8 mouse cellular contexts compared by ENCODE assay signal in genomic region chr16:32645361-32645914, GRCm38 (mm10). TPM values are rescaled to one million over a fixed set of nuclear protein-coding genes. Genes with fewer than 3 reads are reported as not detected.
A peak's percentile ranks its signal among the peaks of the same experiment; 100 is the strongest.
DNase-seq lines count a peak whose midpoint lies in the region; ATAC-seq and TF ChIP-seq lines count a peak whose summit lies in the region.

No protein-coding gene starts in this region.

- 0 out of 2 replicates have a peak, but pooled peaks have one; percentile 16 for TF ChIP-seq CTCF in embryonic fibroblast, embryonic 13.5 days (IDR thresholded peaks at IDR 0.05; ENCODE audit: borderline replicate concordance, insufficient read depth, low read length)
- TF ChIP-seq CTCF in hindbrain, postnatal 0 days (IDR thresholded peaks at IDR 0.05; ENCODE audit: low read depth) = peak; percentile 55

- H3K9me3 ChIP-seq in hindbrain, postnatal 0 days (ENCODE audit: low read length) = no peaks in the 10 kb centered on the region
- H3K9me3 ChIP-seq in liver, embryonic 11.5 days (ENCODE audit: control insufficient read depth, low read length) = no peaks in the 10 kb centered on the region

- peaks cover 13% of the 10 kb centered on the region for H3K4me1 ChIP-seq in embryonic fibroblast, embryonic 13.5 days (ENCODE audit: control insufficient read depth, insufficient read depth, low read length)
- H3K4me1 ChIP-seq in hindbrain, postnatal 0 days (ENCODE audit: insufficient read depth, low read length) = peaks cover 16% of the 10 kb centered on the region
- peaks cover 24% of the 10 kb centered on the region for H3K4me1 ChIP-seq in liver, embryonic 11.5 days (replicated peaks; ENCODE audit: control insufficient read depth, insufficient read depth, low read length)

- H3K27ac ChIP-seq in embryonic fibroblast, embryonic 13.5 days (ENCODE audit: insufficient read depth, low read length) = peak overlapping the region; percentile 76; the same call in 1 of the 2 replicates
- H3K27ac ChIP-seq in hindbrain, postnatal 0 days = peak overlapping the region; percentile 91
- peak overlapping the region; percentile 68 for H3K27ac ChIP-seq in liver, embryonic 11.5 days (ENCODE audit: low read depth, low read length)

- peak; percentile 62 for DNase-seq in layer of hippocampus, adult 11-12 months (ENCODE audit: low spot score)
- no peak for DNase-seq in layer of hippocampus, postnatal 14 days (ENCODE audit: low spot score in 2 of 2)
- DNase-seq in adrenal gland, postnatal 10 days = peak; percentile 67
- peak; percentile 92 for DNase-seq in hindbrain, postnatal 0 days (ENCODE audit: low spot score)
- DNase-seq in liver, embryonic 11.5 days (ENCODE audit: low spot score) = peak; percentile 51
- DNase-seq in testis, postnatal 14 days (ENCODE audit: low spot score) = peak; percentile 68

- peak overlapping the region; percentile 87 for H3K4me3 ChIP-seq in embryonic fibroblast, embryonic 13.5 days (ENCODE audit: insufficient read depth, low read length)
- H3K4me3 ChIP-seq in hindbrain, postnatal 0 days (ENCODE audit: low read length) = peak overlapping the region; percentile 81
- peak overlapping the region; percentile 93 for H3K4me3 ChIP-seq in liver, embryonic 11.5 days (ENCODE audit: low read depth, low read length)
- peak overlapping the region; percentile 25 for H3K4me3 ChIP-seq in myocyte

- H3K79me2 ChIP-seq in myocyte (ENCODE audit: control insufficient read depth, insufficient read depth) = peaks cover 34% of the 10 kb centered on the region

- no peaks in the 10 kb centered on the region for H3K27me3 ChIP-seq in hindbrain, postnatal 0 days (ENCODE audit: insufficient read depth, low read length)
- no peaks in the 10 kb centered on the region for H3K27me3 ChIP-seq in liver, embryonic 11.5 days (replicated peaks; ENCODE audit: control insufficient read depth, insufficient read depth, low read length)
- H3K27me3 ChIP-seq in myocyte (ENCODE audit: control insufficient read depth, insufficient read depth, insufficient read length) = no peaks in the 10 kb centered on the region

- peak; percentile 73 for TF ChIP-seq POLR2A in embryonic fibroblast, embryonic 13.5 days (IDR thresholded peaks at IDR 0.05; ENCODE audit: low read depth, low read length)
- peak; percentile 46 for TF ChIP-seq POLR2A in myocyte (IDR thresholded peaks at IDR 0.05; ENCODE audit: insufficient read length, low read depth)

- peak overlapping the region; percentile 90 for H3K9ac ChIP-seq in hindbrain, postnatal 0 days (replicated peaks; ENCODE audit: low read length)
- peak overlapping the region; percentile 86 for H3K9ac ChIP-seq in liver, embryonic 11.5 days (ENCODE audit: low read depth, low read length)

- 2% methylated on average over 14 of the region's 14 CpGs for WGBS in hindbrain, postnatal 0 days
- WGBS in liver, embryonic 11.5 days = 10% methylated on average over 14 of the region's 14 CpGs

- no peaks in the 10 kb centered on the region for H3K36me3 ChIP-seq in hindbrain, postnatal 0 days (ENCODE audit: insufficient read depth, low read length)
- no peaks in the 10 kb centered on the region for H3K36me3 ChIP-seq in liver, embryonic 11.5 days (ENCODE audit: control insufficient read depth, insufficient read depth, low read length)
- no peaks in the 10 kb centered on the region for H3K36me3 ChIP-seq in myocyte (ENCODE audit: control insufficient read depth, insufficient read depth)

- peak; percentile 80 for ATAC-seq in hindbrain, postnatal 0 days
- ATAC-seq in liver, embryonic 11.5 days (replicated peaks; ENCODE audit: low FRiP score) = peak; percentile 78

- H3ac ChIP-seq in myocyte (ENCODE audit: control insufficient read depth, insufficient read length) = peak overlapping the region; percentile 86

- peak overlapping the region; percentile 68 for H3K4me2 ChIP-seq in hindbrain, postnatal 0 days (ENCODE audit: low read depth, low read length)
- peak overlapping the region; percentile 82 for H3K4me2 ChIP-seq in liver, embryonic 11.5 days
- peak overlapping the region; percentile 79 for H3K4me2 ChIP-seq in myocyte (ENCODE audit: low read depth)

TF ChIP-seq in myocyte, 11 proteins besides CTCF, POLR2A, EP300 and RAD21:
- TF ChIP-seq MYOG (IDR thresholded peaks at IDR 0.05; ENCODE audit: control insufficient read depth in 1 of 3, insufficient read depth in 1 of 3, insufficient read length in 2 of 3, low read depth in 2 of 3) (peak in 1 of 3 experiments; percentile 3), CEBPB (IDR thresholded peaks at IDR 0.05; ENCODE audit: insufficient read depth, poor library complexity, severe bottlenecking) (0 out of 2 replicates have a peak, but pooled peaks have one; percentile 17), USF1 (IDR thresholded peaks at IDR 0.05; ENCODE audit: low read depth) (peak; percentile 82), REST (IDR thresholded peaks at IDR 0.05; ENCODE audit: insufficient read depth, insufficient read length) (no peak), TCF3 (IDR thresholded peaks at IDR 0.05; ENCODE audit: insufficient read length, low read depth) (no peak), POLR2AphosphoS2 (IDR thresholded peaks at IDR 0.05; ENCODE audit: insufficient read length, low read depth) (peak; percentile 69)

RNA-seq across cellular contexts. Expression of gene Tnk2, which starts 1.8 kb away (rescaled TPM):
- 100 to 1,000 TPM; 120 to 124 TPM for total RNA-seq in layer of hippocampus, postnatal 14 days (2021)
- total RNA-seq in adrenal gland, postnatal 10 days (2021) = 10 to 100 TPM; 45.1 to 85.2 TPM
- polyA plus RNA-seq in embryonic fibroblast, embryonic 13.5 days (2011; ENCODE audit: insufficient read length, low read depth, missing spikeins) = 92.4 and 144 TPM in 2 replicates
- 78.2 and 90.5 TPM in 2 replicates for total RNA-seq in hindbrain, postnatal 0 days (2014; rRNA removed)
- 18.6 and 19.2 TPM in 2 replicates for polyA plus RNA-seq in hindbrain, postnatal 0 days (2015; fragmentation: Nextera tagmentation; extraction: Ambion mirVana)
- polyA plus RNA-seq in liver, embryonic 11.5 days (2014; fragmentation: Nextera tagmentation; extraction: Ambion mirVana) = 10.8 and 11.6 TPM in 2 replicates
- 35.0 TPM for polyA plus RNA-seq in myocyte (2012; fragmentation: generic; extraction: Trizol)

RNA-seq across cellular contexts. Expression of gene Tfrc, which starts 36.7 kb away (rescaled TPM):
- 100 to 1,000 TPM in 1 of 2 experiments, 10 to 100 TPM in 1; 83.5 to 111 TPM for total RNA-seq in layer of hippocampus, postnatal 14 days (2021)
- total RNA-seq in adrenal gland, postnatal 10 days (2021) = 100 to 1,000 TPM; 138 to 212 TPM
- polyA plus RNA-seq in embryonic fibroblast, embryonic 13.5 days (2011; ENCODE audit: insufficient read length, low read depth, missing spikeins) = 38.0 and 44.5 TPM in 2 replicates
- 51.9 and 56.3 TPM in 2 replicates for total RNA-seq in hindbrain, postnatal 0 days (2014; rRNA removed)
- 38.3 and 40.0 TPM in 2 replicates for polyA plus RNA-seq in hindbrain, postnatal 0 days (2015; fragmentation: Nextera tagmentation; extraction: Ambion mirVana)
- 220 and 245 TPM in 2 replicates for polyA plus RNA-seq in liver, embryonic 11.5 days (2014; fragmentation: Nextera tagmentation; extraction: Ambion mirVana)
- 55.4 TPM for polyA plus RNA-seq in myocyte (2012; fragmentation: generic; extraction: Trizol)

Comparison
In these comparisons a context has a peak if more than half of its experiments do, and no peak if none do; other contexts are left out.
1. DNase-seq: peak in layer of hippocampus, adult 11-12 months (single experiment), adrenal gland, postnatal 10 days (single experiment), hindbrain, postnatal 0 days (single experiment), liver, embryonic 11.5 days (single experiment) and testis, postnatal 14 days (single experiment); none in layer of hippocampus, postnatal 14 days (0 of 2).
2. H3K4me3 ChIP-seq: peak in every context shown above with its lines; median percentile 93 in liver, embryonic 11.5 days; 87 in embryonic fibroblast, embryonic 13.5 days; 81 in hindbrain, postnatal 0 days; 25 in myocyte.
3. Peak in every context shown above with its lines, with median percentiles within 50 percentile points of each other: H3K27ac ChIP-seq and H3K4me2 ChIP-seq.